Mouse (Mus musculus): Measurements from ENCODE around the gene Nuak2. TPM values are rescaled to one million over a fixed set of nuclear protein-coding genes. Genes with fewer than 3 reads are reported as not detected.
A peak's percentile ranks its signal among the peaks of the same experiment; 100 is the strongest.

The Nuak2 gene
- polyA plus RNA-seq, 1 experiment from 2014 or later: 20.1 TPM

DNA sequence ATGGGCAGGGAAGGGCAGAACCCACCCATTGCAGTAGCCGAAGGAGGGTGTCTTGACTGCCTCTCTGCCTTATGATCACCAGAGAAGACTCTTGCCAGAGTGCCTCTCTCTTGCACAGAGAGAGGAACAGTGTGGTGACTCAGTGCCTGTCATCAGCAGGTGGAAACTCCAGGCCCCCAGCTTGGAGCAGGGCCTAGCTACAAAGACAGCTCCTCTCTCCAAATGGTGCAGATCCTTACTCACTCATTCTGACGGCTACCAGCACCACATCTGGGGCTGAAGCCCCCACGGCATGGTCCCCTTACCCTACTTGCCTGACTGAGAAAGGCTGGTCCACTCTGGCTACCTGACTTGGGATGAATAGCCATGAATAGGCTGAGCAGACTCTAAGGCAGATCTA, 48.5 kb downstream of the Nuak2 start:
- Histone ChIP-seq H3K36me3 (ENCODE audit: control insufficient read depth, insufficient read depth, low read length) (peaks cover 23% of the 10 kb centered on the region), H3K9ac (ENCODE audit: low read length) (peak overlapping the region; percentile 13; the same call in 1 of the 2 replicates), H3K27ac (ENCODE audit: low read depth, low read length) (no peak overlapping the region), H3K4me3 (ENCODE audit: low read depth, low read length) (no peak overlapping the region), H3K4me1 (ENCODE audit: control insufficient read depth, insufficient read depth, low read length) (no peaks in the 10 kb centered on the region), H3K9me3 (replicated peaks; ENCODE audit: control insufficient read depth, low read length) (no peaks in the 10 kb centered on the region), H3K27me3 (replicated peaks; ENCODE audit: control insufficient read depth, insufficient read depth, low read length) (no peaks in the 10 kb centered on the region), H3K4me2 (ENCODE audit: low read length) (no peak overlapping the region)
- DNase-seq (ENCODE audit: low spot score): no peak
- no peak for ATAC-seq
- WGBS: 89% methylated on average over 3 of the region's 3 CpGs

DNA sequence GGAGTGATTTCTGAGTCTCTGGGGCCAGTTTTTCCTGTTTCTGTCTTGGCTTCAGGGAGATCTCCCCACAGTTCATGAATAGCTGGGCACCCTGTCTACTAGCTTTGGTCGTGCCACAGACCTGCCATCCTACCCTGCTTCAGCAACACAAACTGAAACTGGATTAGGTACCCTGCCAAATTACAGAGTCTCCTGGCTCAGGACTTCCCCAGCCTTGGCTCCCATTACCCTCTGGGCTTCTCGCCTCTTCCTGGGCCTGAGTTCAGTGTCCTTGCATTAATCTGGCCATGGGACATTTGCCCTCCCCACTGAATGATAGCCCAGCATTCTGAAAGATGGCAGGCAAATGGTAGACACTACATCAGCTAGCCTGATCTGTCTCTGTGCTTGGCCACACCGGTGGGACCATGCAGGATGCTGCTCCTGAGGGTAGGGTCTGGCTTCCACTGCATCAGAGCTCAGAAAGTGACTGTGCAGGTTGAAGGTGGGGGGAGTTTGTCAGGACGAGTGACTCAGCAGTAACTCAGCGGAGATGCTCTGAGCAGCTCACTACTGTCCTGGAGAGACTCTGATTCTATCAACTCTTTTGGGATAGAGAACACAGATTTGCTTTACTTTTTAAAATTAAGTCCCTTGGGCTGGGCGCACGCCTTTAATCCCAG, 49.1 kb downstream of the Nuak2 start:
- Histone ChIP-seq H3K4me3 (ENCODE audit: low read depth, low read length) (no peak overlapping the region), H3K4me2 (ENCODE audit: low read length) (no peak overlapping the region), H3K27ac (ENCODE audit: low read depth, low read length) (no peak overlapping the region), H3K36me3 (ENCODE audit: control insufficient read depth, insufficient read depth, low read length) (peaks cover 21% of the 10 kb centered on the region), H3K9ac (ENCODE audit: low read length) (peak overlapping the region; percentile 13; the same call in 1 of the 2 replicates), H3K9me3 (replicated peaks; ENCODE audit: control insufficient read depth, low read length) (no peaks in the 10 kb centered on the region), H3K27me3 (replicated peaks; ENCODE audit: control insufficient read depth, insufficient read depth, low read length) (no peaks in the 10 kb centered on the region), H3K4me1 (ENCODE audit: control insufficient read depth, insufficient read depth, low read length) (no peaks in the 10 kb centered on the region)
- no peak for DNase-seq (ENCODE audit: low spot score)
- ATAC-seq: no peak
- WGBS: 86% methylated on average over 7 of the region's 7 CpGs

DNA sequence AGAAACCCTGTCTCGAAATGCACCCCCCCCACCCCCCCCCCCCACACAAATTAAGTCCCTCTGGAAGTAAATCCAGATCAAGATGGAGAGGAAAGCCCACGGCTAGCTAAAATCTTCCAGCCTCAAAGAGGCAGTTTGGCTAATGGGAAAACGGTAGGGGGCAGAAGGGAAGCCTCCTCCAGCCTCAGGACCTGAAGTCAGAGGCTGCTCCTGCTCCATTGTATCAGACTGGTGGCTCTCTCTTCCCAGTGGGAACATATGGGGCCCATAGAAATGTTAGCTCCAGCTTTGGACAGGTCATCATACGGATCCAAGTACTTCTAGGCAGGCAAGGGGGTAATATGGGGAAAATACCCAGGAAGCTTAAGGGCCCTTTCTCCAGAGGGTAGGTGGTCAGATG, 49.7 kb downstream of the Nuak2 start:
- Histone ChIP-seq H3K9me3 (replicated peaks; ENCODE audit: control insufficient read depth, low read length) (no peaks in the 10 kb centered on the region), H3K9ac (ENCODE audit: low read length) (no peak overlapping the region), H3K4me1 (ENCODE audit: control insufficient read depth, insufficient read depth, low read length) (no peaks in the 10 kb centered on the region), H3K4me3 (ENCODE audit: low read depth, low read length) (no peak overlapping the region), H3K27me3 (replicated peaks; ENCODE audit: control insufficient read depth, insufficient read depth, low read length) (no peaks in the 10 kb centered on the region), H3K4me2 (ENCODE audit: low read length) (no peak overlapping the region), H3K36me3 (ENCODE audit: control insufficient read depth, insufficient read depth, low read length) (peaks cover 19% of the 10 kb centered on the region), H3K27ac (ENCODE audit: low read depth, low read length) (no peak overlapping the region)
- no peak for ATAC-seq
- WGBS: 31% methylated on average over 4 of the region's 4 CpGs
- no peak for DNase-seq (ENCODE audit: low spot score)

DNA sequence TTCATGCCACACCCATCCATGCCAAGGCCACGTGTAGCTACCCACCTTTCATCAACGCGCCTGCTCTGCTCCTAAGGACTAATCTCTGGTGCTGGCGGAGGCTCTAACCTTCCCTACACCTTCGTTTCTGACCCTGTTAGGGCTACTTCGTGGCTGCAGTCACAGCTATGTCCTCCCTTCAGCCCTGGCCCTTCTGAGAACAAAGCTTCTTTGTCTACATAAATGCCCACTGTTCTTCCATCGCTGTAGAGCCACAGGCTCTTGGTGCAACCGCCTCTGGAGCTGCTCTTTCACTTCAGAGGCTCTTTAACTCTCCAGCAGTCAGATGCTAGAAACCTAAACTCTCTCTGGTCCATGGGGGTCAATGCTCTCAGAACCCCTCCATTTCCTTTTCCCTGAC, 50.3 kb downstream of the Nuak2 start:
- H3K36me3 ChIP-seq (ENCODE audit: control insufficient read depth, insufficient read depth, low read length): peaks cover 17% of the 10 kb centered on the region
- ATAC-seq (no peak), DNase-seq (ENCODE audit: low spot score) (no peak)
- no peak overlapping the region for H3K9ac ChIP-seq (ENCODE audit: low read length)
- H3K4me2 ChIP-seq (ENCODE audit: low read length): no peak overlapping the region
- no peak overlapping the region for H3K27ac ChIP-seq (ENCODE audit: low read depth, low read length)
- H3K4me3 ChIP-seq (ENCODE audit: low read depth, low read length): no peak overlapping the region
- H3K4me1 ChIP-seq (ENCODE audit: control insufficient read depth, insufficient read depth, low read length): peaks cover under 1% of the 10 kb centered on the region; the same call in 1 of the 2 replicates
- H3K9me3 ChIP-seq (replicated peaks; ENCODE audit: control insufficient read depth, low read length): no peaks in the 10 kb centered on the region
- no peaks in the 10 kb centered on the region for H3K27me3 ChIP-seq (replicated peaks; ENCODE audit: control insufficient read depth, insufficient read depth, low read length)
- 48% methylated on average over 8 of the region's 8 CpGs for WGBS

DNA sequence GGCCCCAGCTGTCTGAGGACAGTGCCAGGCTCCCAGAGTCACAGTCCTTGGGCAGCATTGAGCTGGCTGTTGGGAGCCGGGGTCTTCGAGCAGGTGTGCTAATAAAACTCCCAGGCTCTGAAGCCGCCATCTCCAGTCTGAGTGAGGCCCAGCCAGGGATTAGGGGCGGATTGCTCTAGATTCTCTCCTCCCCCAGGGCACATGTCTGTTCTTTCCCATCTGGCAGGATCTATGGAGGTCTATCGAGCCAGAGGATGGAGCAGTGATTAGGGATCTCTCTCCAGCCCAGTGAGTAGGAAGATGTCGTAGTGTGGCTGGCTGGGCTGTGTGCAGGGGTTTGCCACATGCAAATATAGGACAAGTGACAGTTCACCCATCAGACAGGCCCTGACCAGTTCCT, 51.0 kb downstream of the Nuak2 start:
- peaks cover 7% of the 10 kb centered on the region for H3K4me1 ChIP-seq (ENCODE audit: control insufficient read depth, insufficient read depth, low read length)

DNA sequence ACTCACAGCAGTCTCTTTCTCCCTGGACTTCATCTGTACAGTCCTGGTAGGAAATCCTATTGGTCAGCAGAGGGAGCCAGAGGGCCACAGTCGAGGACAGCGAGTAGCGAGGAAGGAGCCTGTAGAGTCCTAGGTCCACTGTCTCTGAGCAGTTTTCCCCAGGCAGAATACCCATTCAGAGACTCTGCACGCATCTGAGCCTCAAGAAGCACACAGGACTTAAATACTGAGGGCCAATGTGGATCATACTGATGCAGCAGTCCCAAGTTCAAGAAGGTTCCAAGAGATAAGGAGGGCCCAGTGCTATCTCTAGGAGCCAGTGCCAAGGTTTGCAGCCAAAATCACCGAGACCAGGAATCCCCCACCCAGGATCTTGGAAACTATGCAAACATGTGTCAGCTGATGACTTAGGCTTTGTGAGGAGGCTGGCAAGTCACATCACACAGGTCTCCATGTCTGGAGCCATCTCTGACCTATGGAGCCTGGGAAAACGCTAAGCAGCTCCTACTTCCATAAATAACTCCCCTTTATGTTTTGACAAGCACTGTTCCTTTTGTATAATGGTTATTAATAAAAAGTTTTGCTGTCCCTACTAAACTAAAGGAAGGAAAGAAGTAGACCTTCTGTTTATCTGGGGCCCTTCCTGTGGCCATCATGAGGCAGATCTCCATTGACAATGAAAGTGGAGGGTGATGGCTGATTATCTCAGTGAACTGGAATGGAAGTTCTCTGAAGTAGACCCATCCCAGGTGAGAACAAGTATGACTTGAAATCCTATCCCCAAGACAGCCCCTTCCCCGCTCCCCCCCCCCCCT, 52.0 kb downstream of the Nuak2 start:
- H3K4me2 ChIP-seq (ENCODE audit: low read length): no peak overlapping the region
- H3K4me3 ChIP-seq (ENCODE audit: low read depth, low read length): no peak overlapping the region
- no peaks in the 10 kb centered on the region for H3K9me3 ChIP-seq (replicated peaks; ENCODE audit: control insufficient read depth, low read length)
- H3K4me1 ChIP-seq (ENCODE audit: control insufficient read depth, insufficient read depth, low read length): peaks cover 17% of the 10 kb centered on the region
- no peak overlapping the region for H3K9ac ChIP-seq (ENCODE audit: low read length)
- H3K27ac ChIP-seq (ENCODE audit: low read depth, low read length): no peak overlapping the region
- 34% methylated on average over 7 of the region's 7 CpGs for WGBS
- peaks cover 12% of the 10 kb centered on the region for H3K36me3 ChIP-seq (ENCODE audit: control insufficient read depth, insufficient read depth, low read length)
- ATAC-seq (peak; percentile 85), DNase-seq (ENCODE audit: low spot score) (peak; percentile 92)
- no peaks in the 10 kb centered on the region for H3K27me3 ChIP-seq (replicated peaks; ENCODE audit: control insufficient read depth, insufficient read depth, low read length)

More for the DNA sequence above, 51.0 kb downstream of the Nuak2 start:
- WGBS: 72% methylated on average over 6 of the region's 6 CpGs
- no peak overlapping the region for H3K27ac ChIP-seq (ENCODE audit: low read depth, low read length)
- H3K4me3 ChIP-seq (ENCODE audit: low read depth, low read length): no peak overlapping the region
- H3K27me3 ChIP-seq (replicated peaks; ENCODE audit: control insufficient read depth, insufficient read depth, low read length): no peaks in the 10 kb centered on the region
- H3K9ac ChIP-seq (ENCODE audit: low read length): peak overlapping the region; percentile 13; the same call in 1 of the 2 replicates
- ATAC-seq (no peak), DNase-seq (ENCODE audit: low spot score) (no peak)
- no peaks in the 10 kb centered on the region for H3K9me3 ChIP-seq (replicated peaks; ENCODE audit: control insufficient read depth, low read length)
- peaks cover 12% of the 10 kb centered on the region for H3K36me3 ChIP-seq (ENCODE audit: control insufficient read depth, insufficient read depth, low read length)
- H3K4me2 ChIP-seq (ENCODE audit: low read length): no peak overlapping the region

DNA sequence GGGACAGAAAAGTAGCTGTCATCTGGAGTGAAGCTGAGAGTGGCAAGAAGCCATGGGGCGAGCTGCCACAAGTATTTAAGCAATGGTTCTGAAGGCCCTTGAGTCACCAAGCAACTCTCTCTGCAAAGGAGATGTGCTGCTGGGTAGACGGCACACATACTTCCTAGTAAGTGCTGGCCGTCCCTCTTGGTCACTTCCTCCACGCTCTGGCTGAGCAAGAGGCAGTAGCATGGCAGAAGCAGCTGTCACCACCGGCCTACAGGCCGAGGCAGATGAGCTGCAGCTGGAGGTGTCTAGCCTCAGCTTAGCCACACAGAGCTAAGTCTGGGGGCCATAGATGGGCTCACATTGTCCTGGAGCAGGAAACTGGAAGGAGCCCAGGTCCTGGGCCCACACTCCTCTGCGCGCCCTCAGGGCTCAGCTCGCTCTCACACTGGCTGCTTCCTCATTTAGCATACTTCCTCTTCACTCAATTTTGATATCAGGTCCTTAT, 54.8 kb downstream of the Nuak2 start:
- peak overlapping the region; percentile 29; the same call in 1 of the 2 replicates for H3K9ac ChIP-seq (ENCODE audit: low read length)
- no peak overlapping the region for H3K4me2 ChIP-seq (ENCODE audit: low read length)
- ATAC-seq (no peak), DNase-seq (ENCODE audit: low spot score) (no peak)
- 87% methylated on average over 9 of the region's 9 CpGs for WGBS
- H3K4me1 ChIP-seq (ENCODE audit: control insufficient read depth, insufficient read depth, low read length): peaks cover 45% of the 10 kb centered on the region
- no peaks in the 10 kb centered on the region for H3K27me3 ChIP-seq (replicated peaks; ENCODE audit: control insufficient read depth, insufficient read depth, low read length)
- H3K4me3 ChIP-seq (ENCODE audit: low read depth, low read length): no peak overlapping the region
- H3K27ac ChIP-seq (ENCODE audit: low read depth, low read length): peak overlapping the region; percentile 27; the same call in 1 of the 2 replicates
- H3K36me3 ChIP-seq (ENCODE audit: control insufficient read depth, insufficient read depth, low read length): peaks cover 12% of the 10 kb centered on the region
- no peaks in the 10 kb centered on the region for H3K9me3 ChIP-seq (replicated peaks; ENCODE audit: control insufficient read depth, low read length)

DNA sequence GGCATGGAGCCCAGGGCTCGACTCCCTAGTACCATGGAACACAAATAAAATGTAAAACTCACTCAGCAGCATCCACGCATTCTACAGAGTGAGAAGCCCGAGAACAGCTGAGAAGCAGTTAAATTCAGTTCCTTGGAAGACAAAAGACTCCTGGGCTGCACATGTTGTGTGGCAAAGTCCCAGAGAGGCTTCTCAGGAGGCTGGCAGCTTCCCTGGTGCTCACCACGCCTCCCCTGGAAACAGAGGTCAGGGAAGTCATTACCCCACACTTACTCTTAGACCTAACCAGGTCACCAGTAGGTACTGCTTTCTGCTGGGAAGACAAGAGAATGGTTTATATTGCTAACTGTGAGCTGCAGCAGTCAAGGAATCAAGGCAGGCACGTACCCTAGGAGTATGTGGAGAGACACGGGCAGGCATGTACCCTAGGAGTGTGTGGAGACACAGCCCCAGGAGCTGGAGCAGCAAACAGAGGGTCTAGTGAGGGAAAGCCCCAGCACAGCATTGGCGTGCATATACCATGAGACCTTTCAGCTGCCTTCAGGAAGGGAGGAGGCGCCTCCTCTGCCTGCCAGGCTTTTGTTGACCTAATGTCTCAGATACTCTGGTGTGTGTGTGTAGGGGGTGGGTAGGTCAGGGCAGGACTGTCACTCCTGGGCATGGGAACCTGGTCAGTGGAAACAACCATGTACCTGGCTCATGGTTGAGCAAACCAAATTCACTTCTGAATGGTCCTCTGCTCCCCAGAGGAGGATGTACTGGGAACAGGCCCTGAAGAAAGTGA, 55.6 kb downstream of the Nuak2 start:
- no peak overlapping the region for H3K4me3 ChIP-seq (ENCODE audit: low read depth, low read length)
- peaks cover 49% of the 10 kb centered on the region for H3K4me1 ChIP-seq (ENCODE audit: control insufficient read depth, insufficient read depth, low read length)
- ATAC-seq (no peak), DNase-seq (ENCODE audit: low spot score) (no peak)
- H3K36me3 ChIP-seq (ENCODE audit: control insufficient read depth, insufficient read depth, low read length): peaks cover 12% of the 10 kb centered on the region
- H3K9ac ChIP-seq (ENCODE audit: low read length): peak overlapping the region; percentile 25; the same call in 1 of the 2 replicates
- WGBS: 46% methylated on average over 8 of the region's 8 CpGs
- H3K27me3 ChIP-seq (replicated peaks; ENCODE audit: control insufficient read depth, insufficient read depth, low read length): no peaks in the 10 kb centered on the region
- H3K4me2 ChIP-seq (ENCODE audit: low read length): no peak overlapping the region
- no peaks in the 10 kb centered on the region for H3K9me3 ChIP-seq (replicated peaks; ENCODE audit: control insufficient read depth, low read length)
- peak overlapping the region; percentile 64; the same call in 1 of the 2 replicates for H3K27ac ChIP-seq (ENCODE audit: low read depth, low read length)

All from forebrain, embryonic 14.5 days (tissue).